Mouse (Mus musculus): ENCODE measurements around the gene Speg.

GRCm38 (mm10) chr1:75381482-75382355, 6.6 kb downstream of the Speg start:
- TF ChIP-seq ZC3H11A (IDR thresholded peaks at IDR 0.05; ENCODE audit: borderline replicate concordance, low read depth, low read length) (no peak), CHD2 (IDR thresholded peaks at IDR 0.05; ENCODE audit: low read depth, low read length) (no peak)

All from ES-E14 (cell line).